Mouse (Mus musculus) cortical plate, adult 2 months (tissue): ENCODE measurements around the gene Slf2.

ENCODE experiments used
- CTCF ChIP-seq: fragments of 200-500 bp; IDR thresholded peaks from 2 replicates; pipeline ENCODE4 v1.5.1; 2011; ENCODE audit warnings: mild to moderate bottlenecking, control low read depth, low read length; ENCODE audit not compliant: insufficient read depth; ENCODE audit errors: extremely low read depth
- POLR2A ChIP-seq: fragments of 200-500 bp; IDR thresholded peaks from 2 replicates; pipeline ENCODE4 v1.6.1; 2011; ENCODE audit warnings: mild to moderate bottlenecking, low read length, control low read depth; ENCODE audit not compliant: insufficient read depth; ENCODE audit errors: extremely low read depth

- TF ChIP-seq CTCF (no peak), POLR2A (peak; percentile 44)
Measured at GRCm38 (mm10) chr19:44931454-44931759, 456 bp downstream of the Slf2 start.
